Mouse (Mus musculus) mouse embryonic stem cell (cell line): Measurements from ENCODE around the gene Crip1.

Experiments
- in situ Hi-C, 2 experiments: fragments of 300-500 bp; cut with MboI; formaldehyde crosslinking; loops; 1 replicate in 1 of 2; 3 replicates in 1 of 2; pipeline ENCODE4 v1.14.3; 2019 to 2020; ENCODE audit warnings: low sequenced_read_pairs in 2 of 2, low pct_unique_long_range_greater_than_20kb in 1 of 2, mixed read lengths in 1 of 2; ENCODE audit not compliant: unreplicated experiment in 1 of 2

Crip1 gene

GRCm38 (mm10) chr12:113202008-113202407 is 55.9 kb downstream of the Crip1 start:
- in situ Hi-C loops, result loop anchor here (25.0 kb wide), 4 partner anchors 385 to 935 kb away; no protein-coding TSS in a partner anchor
